Mouse (Mus musculus): ENCODE measurements at regions not wholly inside any gene's neighbourhood (a gene's known extent, or its start where the extent isn't known, plus 50 kb on each side); places are given as distances from the start of the nearest gene placed in this dataset.

GRCm38 (mm10) chr9:46810266-46810665 is 188.3 kb upstream of the Gm4791 start:
- no peak overlapping the region for H3K4me3 ChIP-seq (ENCODE audit: low read depth, low read length)
- no peaks in the 10 kb centered on the region for H3K36me3 ChIP-seq (ENCODE audit: control insufficient read depth, insufficient read depth, low read length)
- WGBS, result 82% methylated on average over 7 of the region's 7 CpGs
- H3K4me2 ChIP-seq (ENCODE audit: low read depth, low read length), result no peak overlapping the region
- H3K27ac ChIP-seq (replicated peaks; ENCODE audit: low read depth, low read length), result no peak overlapping the region
- ATAC-seq (ENCODE audit: low read depth), result no peak
- H3K9me3 ChIP-seq (ENCODE audit: control insufficient read depth, low read length), result no peaks in the 10 kb centered on the region
- H3K4me1 ChIP-seq (ENCODE audit: control insufficient read depth, insufficient read depth, low read length), result 0 out of 2 replicates have a peak, but pooled peaks cover 4% of the 10 kb centered on the region
- no peak for DNase-seq (ENCODE audit: low spot score)
- 0 out of 2 replicates have a peak, but pooled peaks cover 4% of the 10 kb centered on the region for H3K27me3 ChIP-seq (replicated peaks; ENCODE audit: control insufficient read depth, insufficient read depth, low read length)
- H3K9ac ChIP-seq (ENCODE audit: low read depth, low read length), result no peak overlapping the region

GRCm38 (mm10) chr9:46795446-46795845 is 203.1 kb upstream of the Gm4791 start:
- Histone ChIP-seq H3K27ac (replicated peaks; ENCODE audit: low read depth, low read length) (no peak overlapping the region), H3K27me3 (replicated peaks; ENCODE audit: control insufficient read depth, insufficient read depth, low read length) (no peaks in the 10 kb centered on the region)
- 36% methylated on average over 11 of the region's 11 CpGs for WGBS

GRCm38 (mm10) chr9:46789036-46789435 is 209.5 kb upstream of the Gm4791 start:
- DNase-seq (ENCODE audit: low spot score) (peak; percentile 20), ATAC-seq (ENCODE audit: low read depth) (no peak)
- Histone ChIP-seq H3K4me1 (ENCODE audit: control insufficient read depth, insufficient read depth, low read length) (no peaks in the 10 kb centered on the region), H3K9me3 (ENCODE audit: control insufficient read depth, low read length) (no peaks in the 10 kb centered on the region), H3K4me3 (ENCODE audit: low read depth, low read length) (no peak overlapping the region), H3K36me3 (ENCODE audit: control insufficient read depth, insufficient read depth, low read length) (no peaks in the 10 kb centered on the region), H3K27ac (replicated peaks; ENCODE audit: low read depth, low read length) (no peak overlapping the region), H3K9ac (ENCODE audit: low read depth, low read length) (no peak overlapping the region), H3K27me3 (replicated peaks; ENCODE audit: control insufficient read depth, insufficient read depth, low read length) (no peaks in the 10 kb centered on the region), H3K4me2 (ENCODE audit: low read depth, low read length) (no peak overlapping the region)
- WGBS, result 65% methylated on average over 10 of the region's 10 CpGs

More at GRCm38 (mm10) chr9:46795446-46795845, 203.1 kb upstream of the Gm4791 start:
- H3K4me1 ChIP-seq (ENCODE audit: control insufficient read depth, insufficient read depth, low read length), result peaks cover 3% of the 10 kb centered on the region; the same call in 1 of the 2 replicates
- peak; percentile 44 for ATAC-seq (ENCODE audit: low read depth)
- H3K9ac ChIP-seq (ENCODE audit: low read depth, low read length), result no peak overlapping the region
- H3K4me2 ChIP-seq (ENCODE audit: low read depth, low read length), result no peak overlapping the region
- no peak overlapping the region for H3K4me3 ChIP-seq (ENCODE audit: low read depth, low read length)
- no peaks in the 10 kb centered on the region for H3K36me3 ChIP-seq (ENCODE audit: control insufficient read depth, insufficient read depth, low read length)
- no peaks in the 10 kb centered on the region for H3K9me3 ChIP-seq (ENCODE audit: control insufficient read depth, low read length)
- peak; percentile 61 for DNase-seq (ENCODE audit: low spot score)

- no peak for ATAC-seq (ENCODE audit: low read depth)
Measured at GRCm38 (mm10) chr9:46788456-46788855, 210.1 kb upstream of the Gm4791 start.

GRCm38 (mm10) chr9:46784355-46784975 is 214.1 kb upstream of the Gm4791 start:
- H3K36me3 ChIP-seq (ENCODE audit: control insufficient read depth, insufficient read depth, low read length), result no peaks in the 10 kb centered on the region
- no peak for ATAC-seq (ENCODE audit: low read depth)
- no peaks in the 10 kb centered on the region for H3K9me3 ChIP-seq (ENCODE audit: control insufficient read depth, low read length)
- H3K27me3 ChIP-seq (replicated peaks; ENCODE audit: control insufficient read depth, insufficient read depth, low read length), result no peaks in the 10 kb centered on the region
- no peak overlapping the region for H3K4me3 ChIP-seq (ENCODE audit: low read depth, low read length)
- no peak overlapping the region for H3K9ac ChIP-seq (ENCODE audit: low read depth, low read length)
- H3K4me1 ChIP-seq (ENCODE audit: control insufficient read depth, insufficient read depth, low read length), result no peaks in the 10 kb centered on the region
- H3K4me2 ChIP-seq (ENCODE audit: low read depth, low read length), result no peak overlapping the region
- 72% methylated on average over 17 of the region's 17 CpGs for WGBS
- no peak for DNase-seq (ENCODE audit: low spot score)
- no peak overlapping the region for H3K27ac ChIP-seq (replicated peaks; ENCODE audit: low read depth, low read length)

More at GRCm38 (mm10) chr9:46788456-46788855, 210.1 kb upstream of the Gm4791 start:
- no peak overlapping the region for H3K9ac ChIP-seq (ENCODE audit: low read depth, low read length)
- WGBS, result 83% methylated on average over 5 of the region's 5 CpGs
- H3K4me3 ChIP-seq (ENCODE audit: low read depth, low read length), result no peak overlapping the region
- no peaks in the 10 kb centered on the region for H3K27me3 ChIP-seq (replicated peaks; ENCODE audit: control insufficient read depth, insufficient read depth, low read length)
- DNase-seq (ENCODE audit: low spot score), result no peak
- no peaks in the 10 kb centered on the region for H3K4me1 ChIP-seq (ENCODE audit: control insufficient read depth, insufficient read depth, low read length)
- H3K36me3 ChIP-seq (ENCODE audit: control insufficient read depth, insufficient read depth, low read length), result no peaks in the 10 kb centered on the region
- H3K4me2 ChIP-seq (ENCODE audit: low read depth, low read length), result no peak overlapping the region
- H3K9me3 ChIP-seq (ENCODE audit: control insufficient read depth, low read length), result no peaks in the 10 kb centered on the region
- no peak overlapping the region for H3K27ac ChIP-seq (replicated peaks; ENCODE audit: low read depth, low read length)

GRCm38 (mm10) chr9:46783597-46784354 is 214.8 kb upstream of the Gm4791 start:
- ATAC-seq (ENCODE audit: low read depth), result no peak
- H3K27me3 ChIP-seq (replicated peaks; ENCODE audit: control insufficient read depth, insufficient read depth, low read length), result no peaks in the 10 kb centered on the region
- H3K4me2 ChIP-seq (ENCODE audit: low read depth, low read length), result no peak overlapping the region
- H3K27ac ChIP-seq (replicated peaks; ENCODE audit: low read depth, low read length), result no peak overlapping the region
- no peak overlapping the region for H3K4me3 ChIP-seq (ENCODE audit: low read depth, low read length)
- DNase-seq (ENCODE audit: low spot score), result no peak
- H3K36me3 ChIP-seq (ENCODE audit: control insufficient read depth, insufficient read depth, low read length), result no peaks in the 10 kb centered on the region
- H3K9ac ChIP-seq (ENCODE audit: low read depth, low read length), result no peak overlapping the region
- no peaks in the 10 kb centered on the region for H3K4me1 ChIP-seq (ENCODE audit: control insufficient read depth, insufficient read depth, low read length)
- H3K9me3 ChIP-seq (ENCODE audit: control insufficient read depth, low read length), result no peaks in the 10 kb centered on the region
- 83% methylated on average over 12 of the region's 12 CpGs for WGBS

GRCm38 (mm10) chr9:46781681-46782080 is 216.9 kb upstream of the Gm4791 start:
- ATAC-seq (ENCODE audit: low read depth), result peak; percentile 44; the same call in 1 of the 2 replicates
- 81% methylated on average over 8 of the region's 8 CpGs for WGBS
- H3K4me1 ChIP-seq (ENCODE audit: control insufficient read depth, insufficient read depth, low read length), result no peaks in the 10 kb centered on the region
- no peak overlapping the region for H3K27ac ChIP-seq (replicated peaks; ENCODE audit: low read depth, low read length)
- H3K4me2 ChIP-seq (ENCODE audit: low read depth, low read length), result no peak overlapping the region
- DNase-seq (ENCODE audit: low spot score), result no peak
- no peaks in the 10 kb centered on the region for H3K9me3 ChIP-seq (ENCODE audit: control insufficient read depth, low read length)
- no peaks in the 10 kb centered on the region for H3K36me3 ChIP-seq (ENCODE audit: control insufficient read depth, insufficient read depth, low read length)
- H3K27me3 ChIP-seq (replicated peaks; ENCODE audit: control insufficient read depth, insufficient read depth, low read length), result no peaks in the 10 kb centered on the region
- no peak overlapping the region for H3K4me3 ChIP-seq (ENCODE audit: low read depth, low read length)
- no peak overlapping the region for H3K9ac ChIP-seq (ENCODE audit: low read depth, low read length)

GRCm38 (mm10) chr9:46778769-46779168 is 219.8 kb upstream of the Gm4791 start:
- Histone ChIP-seq H3K4me3 (ENCODE audit: low read depth, low read length) (no peak overlapping the region), H3K9me3 (ENCODE audit: control insufficient read depth, low read length) (no peaks in the 10 kb centered on the region), H3K27me3 (replicated peaks; ENCODE audit: control insufficient read depth, insufficient read depth, low read length) (no peaks in the 10 kb centered on the region), H3K36me3 (ENCODE audit: control insufficient read depth, insufficient read depth, low read length) (no peaks in the 10 kb centered on the region), H3K9ac (ENCODE audit: low read depth, low read length) (no peak overlapping the region), H3K4me1 (ENCODE audit: control insufficient read depth, insufficient read depth, low read length) (no peaks in the 10 kb centered on the region), H3K27ac (replicated peaks; ENCODE audit: low read depth, low read length) (no peak overlapping the region), H3K4me2 (ENCODE audit: low read depth, low read length) (no peak overlapping the region)
- no peak for ATAC-seq (ENCODE audit: low read depth)
- 71% methylated on average over 6 of the region's 6 CpGs for WGBS
- DNase-seq (ENCODE audit: low spot score), result no peak

Measured in embryonic facial prominence, embryonic 14.5 days (tissue).